Mouse (Mus musculus) E14TG2a.4 (cell line): ENCODE measurements around the gene Sdk2.

Experiments used
- CTCF ChIP-seq: conservative IDR thresholded peaks from 2 replicates; pipeline ENCODE4 v1.5.1; 2014; ENCODE audit warnings: low read length
- NANOG ChIP-seq: IDR thresholded peaks from 2 replicates; pipeline ENCODE4 v1.6.1; 2014; ENCODE audit warnings: borderline replicate concordance, low read length, mixed read lengths
- POU5F1 ChIP-seq: IDR thresholded peaks from 2 replicates; pipeline ENCODE4 v1.6.1; 2014; ENCODE audit warnings: low read length, borderline replicate concordance

- TF ChIP-seq CTCF (no peak), POU5F1 (no peak), NANOG (no peak)
Observed at GRCm38 (mm10) chr11:114005879-114006278, 61.0 kb downstream of the Sdk2 start.
